Mouse (Mus musculus) hindbrain, embryonic 16.5 days (tissue): Measurements from ENCODE around the gene Ttc29. TPM values are rescaled to one million over a fixed set of nuclear protein-coding genes. Genes with fewer than 3 reads are reported as not detected.

Source experiments
- ATAC-seq: fragments of 200-750 bp; cut with Nextera tagmentation; 2 replicates; pipeline ENCODE4 v1.8.0; 2017; ENCODE audit warnings: moderate TSS enrichment, moderate library complexity
- H3K27ac ChIP-seq: fragments of 300-500 bp; sonication (generic); 2 replicates; pipeline ENCODE4 v1.5.1; 2014; ENCODE audit warnings: low read depth, mild to moderate bottlenecking, control low read depth, low read length, moderate library complexity
- H3K27me3 ChIP-seq: fragments of 300-500 bp; sonication (generic); replicated peaks from 2 replicates; pipeline ENCODE4 v1.6.1; 2014; ENCODE audit warnings: low read length; ENCODE audit not compliant: control insufficient read depth, insufficient read depth
- H3K36me3 ChIP-seq: fragments of 300-500 bp; sonication (generic); 2 replicates; pipeline ENCODE4 v1.6.1; 2014; ENCODE audit warnings: mild to moderate bottlenecking, low read length, moderate library complexity, mixed read lengths; ENCODE audit not compliant: control insufficient read depth, insufficient read depth
- H3K4me1 ChIP-seq: fragments of 300-500 bp; sonication (generic); 2 replicates; pipeline ENCODE4 v1.6.1; 2014; ENCODE audit warnings: low read depth, low read length; ENCODE audit not compliant: control insufficient read depth, insufficient read depth
- H3K4me2 ChIP-seq: fragments of 300-500 bp; sonication (generic); 2 replicates; pipeline ENCODE4 v1.6.1; 2014; ENCODE audit warnings: mild to moderate bottlenecking, low read length, control low read depth, moderate library complexity
- H3K4me3 ChIP-seq: fragments of 300-500 bp; sonication (generic); 2 replicates; pipeline ENCODE4 v1.5.1; 2014; ENCODE audit warnings: mild to moderate bottlenecking, low read length, control low read depth, moderate library complexity
- H3K9ac ChIP-seq: fragments of 300-500 bp; sonication (generic); 2 replicates; pipeline ENCODE4 v1.6.1; 2014; ENCODE audit warnings: low read depth, mild to moderate bottlenecking, control low read depth, low read length, moderate library complexity
- H3K9me3 ChIP-seq: fragments of 300-500 bp; sonication (generic); 2 replicates; pipeline ENCODE4 v1.6.1; 2014; ENCODE audit warnings: mild to moderate bottlenecking, low read length, moderate library complexity; ENCODE audit not compliant: control insufficient read depth
- WGBS: fragments of 180-500 bp; shearing (Covaris S2); extraction: QIAGEN DNeasy Blood & Tissue Kit; methylation state at CpG from one replicate; pipeline ENCODE4 v1.1.7; 2014; 5-methylcytosine and 5-hydroxymethylcytosine counted together
- polyA plus RNA-seq: library from polyadenylated mRNA; unstranded; fragments of >200 nt; fragmentation: Nextera tagmentation; extraction: Ambion mirVana; gene quantifications from 2 replicates; pipeline ENCODE4 v1.2.1, GENCODE M21; 2015

Gene Ttc29
- polyA plus RNA-seq, 1 experiment from 2014 or later: 0.79 TPM

- Histone ChIP-seq H3K9ac (peak within 1 kb of the TSS; percentile 61), H3K4me2 (peak within 1 kb of the TSS; percentile 90), H3K9me3 (no peaks in the 10 kb centered on the region), H3K4me3 (peak within 1 kb of the TSS; percentile 52), H3K27ac (peak within 1 kb of the TSS; percentile 51), H3K27me3 (peaks cover 30% of the 10 kb centered on the region), H3K4me1 (peaks cover 26% of the 10 kb centered on the region), H3K36me3 (no peaks in the 10 kb centered on the region)
- 0% methylated on average over 46 of the region's 54 CpGs for WGBS
- peak; percentile 71 for ATAC-seq
Observed at GRCm38 (mm10) chr8:78436071-78436651, 223.1 kb downstream of the Ttc29 start, which contains the start of gene Pou4f2. Gene Pou4f2 (minus strand): TSS chr8:78436645.

- 2% methylated on average over 13 of the region's 25 CpGs for WGBS
- no peaks in the 10 kb centered on the region for H3K36me3 ChIP-seq
- ATAC-seq: peak; percentile 37
- peak overlapping the region; percentile 90 for H3K4me2 ChIP-seq
- H3K9me3 ChIP-seq: no peaks in the 10 kb centered on the region
- H3K4me1 ChIP-seq: peaks cover 26% of the 10 kb centered on the region
- H3K9ac ChIP-seq: peak overlapping the region; percentile 61
- H3K4me3 ChIP-seq: peak overlapping the region; percentile 52
- peaks cover 26% of the 10 kb centered on the region for H3K27me3 ChIP-seq
- no peak overlapping the region for H3K27ac ChIP-seq
Observed at GRCm38 (mm10) chr8:78436661-78437060, 223.6 kb downstream of the Ttc29 start.

- Histone ChIP-seq H3K4me2 (peak overlapping the region; percentile 90), H3K9me3 (no peaks in the 10 kb centered on the region), H3K36me3 (no peaks in the 10 kb centered on the region), H3K9ac (no peak overlapping the region), H3K27me3 (peaks cover 23% of the 10 kb centered on the region), H3K4me1 (peaks cover 26% of the 10 kb centered on the region), H3K27ac (no peak overlapping the region), H3K4me3 (peak overlapping the region; percentile 52)
- 2% methylated on average over 32 of the region's 32 CpGs for WGBS
- peak; percentile 69 for ATAC-seq
Observed at GRCm38 (mm10) chr8:78437140-78438045, 224.3 kb downstream of the Ttc29 start.

- no peaks in the 10 kb centered on the region for H3K9me3 ChIP-seq
- H3K4me3 ChIP-seq: peak overlapping the region; percentile 21; the same call in 1 of the 2 replicates
- no peak overlapping the region for H3K9ac ChIP-seq
- peaks cover 26% of the 10 kb centered on the region for H3K4me1 ChIP-seq
- no peaks in the 10 kb centered on the region for H3K36me3 ChIP-seq
- H3K27ac ChIP-seq: no peak overlapping the region
- WGBS: under 1% methylated on average over 17 of the region's 18 CpGs
- peaks cover 20% of the 10 kb centered on the region for H3K27me3 ChIP-seq
- H3K4me2 ChIP-seq: peak overlapping the region; percentile 90
- ATAC-seq: no peak
Observed at GRCm38 (mm10) chr8:78438121-78438520, 225.0 kb downstream of the Ttc29 start.

GRCm38 (mm10) chr8:78442781-78443180 is 229.7 kb downstream of the Ttc29 start:
- H3K9ac ChIP-seq: no peak overlapping the region
- no peak for ATAC-seq
- peaks cover 13% of the 10 kb centered on the region for H3K27me3 ChIP-seq

More at GRCm38 (mm10) chr8:78442781-78443180, 229.7 kb downstream of the Ttc29 start:
- H3K9me3 ChIP-seq: no peaks in the 10 kb centered on the region
- no peak overlapping the region for H3K4me2 ChIP-seq
- no peaks in the 10 kb centered on the region for H3K36me3 ChIP-seq
- peaks cover 4% of the 10 kb centered on the region; the same call in 1 of the 2 replicates for H3K4me1 ChIP-seq
- H3K4me3 ChIP-seq: no peak overlapping the region
- 72% methylated on average over 1 of the region's 1 CpGs for WGBS
- no peak overlapping the region for H3K27ac ChIP-seq

Other genes with a start within 250 kb of the Ttc29 start
- gene Pou4f2, start 223.3 kb downstream of the Ttc29 start, polyA plus RNA-seq: 5.2 and 5.3 TPM in 2 replicates